8 mouse cellular contexts compared by ENCODE assay signal in the genomic region with DNA sequence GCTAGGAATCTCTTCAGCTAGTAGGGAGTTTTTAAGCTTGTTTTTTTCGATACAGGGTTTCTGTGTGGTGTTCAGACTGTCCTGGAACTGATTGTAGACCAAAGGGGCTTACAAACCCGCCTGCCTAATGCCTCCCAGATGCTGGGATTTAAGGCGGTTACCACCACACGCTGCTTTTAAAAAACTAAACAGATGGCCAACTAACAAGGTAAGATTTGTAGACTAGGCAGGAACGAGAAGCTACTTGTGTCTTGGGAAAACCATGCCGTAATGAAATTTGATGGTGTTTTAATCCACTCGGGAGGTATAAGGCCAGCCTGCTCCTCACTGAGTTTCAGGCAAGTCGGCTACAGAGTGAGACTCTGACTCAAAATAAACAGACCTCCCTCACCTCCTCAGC. TPM values are rescaled to one million over a fixed set of nuclear protein-coding genes. Genes with fewer than 3 reads are reported as not detected.
DNase-seq lines count a peak whose midpoint lies in the region; ATAC-seq and TF ChIP-seq lines count a peak whose summit lies in the region.

No protein-coding gene starts in this region.

- 19% methylated on average over 8 of the region's 8 CpGs for WGBS in heart, embryonic 13.5 days
- WGBS in kidney, embryonic 16.5 days, result 15% methylated on average over 8 of the region's 8 CpGs

- ATAC-seq in heart, embryonic 13.5 days (ENCODE audit: extremely low read depth, insufficient number of reproducible peaks, low FRiP score, low TSS enrichment), result no peak
- peak; percentile 40 for ATAC-seq in kidney, embryonic 16.5 days (ENCODE audit: low FRiP score, low TSS enrichment)

- H3K4me3 ChIP-seq in heart, embryonic 13.5 days, result peak overlapping the region; percentile 64
- peak overlapping the region; percentile 98; the same call in 1 of the 2 replicates for H3K4me3 ChIP-seq in ES-Bruce4 (ENCODE audit: low read depth, low read length)
- peak overlapping the region; percentile 85 for H3K4me3 ChIP-seq in embryonic fibroblast, embryonic 13.5 days (ENCODE audit: insufficient read depth, low read length)
- H3K4me3 ChIP-seq in kidney, embryonic 16.5 days (ENCODE audit: low read length), result peak overlapping the region; percentile 67
- peak overlapping the region; percentile 93 for H3K4me3 ChIP-seq in myocyte

- H3K36me3 ChIP-seq in heart, embryonic 13.5 days, result peaks cover 72% of the 10 kb centered on the region
- peaks cover 45% of the 10 kb centered on the region for H3K36me3 ChIP-seq in ES-Bruce4 (ENCODE audit: control insufficient read depth, insufficient read depth, low read length, poor library complexity, severe bottlenecking)
- H3K36me3 ChIP-seq in kidney, embryonic 16.5 days (ENCODE audit: insufficient read depth, low read length), result peaks cover 41% of the 10 kb centered on the region
- peaks cover 54% of the 10 kb centered on the region for H3K36me3 ChIP-seq in myocyte (ENCODE audit: control insufficient read depth, insufficient read depth)

- no peak overlapping the region for H3ac ChIP-seq in myocyte (ENCODE audit: control insufficient read depth, insufficient read length)

- H3K27ac ChIP-seq in heart, embryonic 13.5 days (replicated peaks), result peak overlapping the region; percentile 93
- peak overlapping the region; percentile 9; the same call in 1 of the 2 replicates for H3K27ac ChIP-seq in ES-Bruce4 (ENCODE audit: insufficient read depth, low read length)
- peak overlapping the region; percentile 70 for H3K27ac ChIP-seq in embryonic fibroblast, embryonic 13.5 days (ENCODE audit: insufficient read depth, low read length)
- peak overlapping the region; percentile 91 for H3K27ac ChIP-seq in kidney, embryonic 16.5 days (ENCODE audit: low read length)

- no peak for DNase-seq in heart, adult 11 months
- DNase-seq in gastrocnemius, postnatal 4 days (ENCODE audit: low spot score in 2 of 2), result no peak
- no peak for DNase-seq in thymus, postnatal 25 days

- no peak for TF ChIP-seq CTCF in ES-Bruce4 (IDR thresholded peaks at IDR 0.05; ENCODE audit: low read depth, low read length)
- no peak for TF ChIP-seq CTCF in embryonic fibroblast, embryonic 13.5 days (IDR thresholded peaks at IDR 0.05; ENCODE audit: borderline replicate concordance, insufficient read depth, low read length)

- H3K79me2 ChIP-seq in myocyte (ENCODE audit: control insufficient read depth, insufficient read depth), result peaks cover 18% of the 10 kb centered on the region

- peak overlapping the region; percentile 84 for H3K4me2 ChIP-seq in heart, embryonic 13.5 days
- peak overlapping the region; percentile 84 for H3K4me2 ChIP-seq in kidney, embryonic 16.5 days (replicated peaks; ENCODE audit: low read depth, low read length)
- peak overlapping the region; percentile 87 for H3K4me2 ChIP-seq in myocyte (ENCODE audit: low read depth)

- TF ChIP-seq POLR2A in ES-Bruce4 (IDR thresholded peaks at IDR 0.05; ENCODE audit: insufficient read depth, low read length) (no peak), myocyte (IDR thresholded peaks at IDR 0.05; ENCODE audit: insufficient read length, low read depth) (no peak)
- no peak for TF ChIP-seq POLR2A in embryonic fibroblast, embryonic 13.5 days (IDR thresholded peaks at IDR 0.05; ENCODE audit: low read depth, low read length)

- H3K4me1 ChIP-seq in heart, embryonic 13.5 days, result peaks cover 22% of the 10 kb centered on the region
- no peaks in the 10 kb centered on the region for H3K4me1 ChIP-seq in ES-Bruce4 (ENCODE audit: control insufficient read depth, insufficient read depth, low read length)
- H3K4me1 ChIP-seq in embryonic fibroblast, embryonic 13.5 days (ENCODE audit: control insufficient read depth, insufficient read depth, low read length), result peaks cover 7% of the 10 kb centered on the region
- H3K4me1 ChIP-seq in kidney, embryonic 16.5 days (ENCODE audit: insufficient read depth, low read length), result peaks cover 10% of the 10 kb centered on the region

- H3K9me3 ChIP-seq in heart, embryonic 13.5 days, result no peaks in the 10 kb centered on the region
- H3K9me3 ChIP-seq in ES-Bruce4 (replicated peaks; ENCODE audit: control insufficient read depth, insufficient read depth, low read length, poor library complexity, severe bottlenecking), result no peaks in the 10 kb centered on the region
- H3K9me3 ChIP-seq in kidney, embryonic 16.5 days (ENCODE audit: low read length), result no peaks in the 10 kb centered on the region

- TF ChIP-seq EP300 in ES-Bruce4 (IDR thresholded peaks at IDR 0.05; ENCODE audit: insufficient read depth, low read depth, low read length), result no peak

- no peaks in the 10 kb centered on the region for H3K27me3 ChIP-seq in heart, embryonic 13.5 days (replicated peaks)
- H3K27me3 ChIP-seq in ES-Bruce4 (ENCODE audit: control insufficient read depth, insufficient read depth, low read length, poor library complexity, severe bottlenecking), result no peaks in the 10 kb centered on the region
- no peaks in the 10 kb centered on the region for H3K27me3 ChIP-seq in kidney, embryonic 16.5 days (ENCODE audit: insufficient read depth, low read length)
- no peaks in the 10 kb centered on the region for H3K27me3 ChIP-seq in myocyte (ENCODE audit: control insufficient read depth, insufficient read depth, insufficient read length)

- peak overlapping the region; percentile 89 for H3K9ac ChIP-seq in heart, embryonic 13.5 days
- peak overlapping the region; percentile 87 for H3K9ac ChIP-seq in ES-Bruce4 (ENCODE audit: low read depth, poor library complexity, severe bottlenecking)
- H3K9ac ChIP-seq in kidney, embryonic 16.5 days (replicated peaks; ENCODE audit: low read length), result peak overlapping the region; percentile 90

TF ChIP-seq in myocyte, 11 proteins besides CTCF, POLR2A, EP300 and RAD21:
- TF ChIP-seq POLR2AphosphoS2 (IDR thresholded peaks at IDR 0.05; ENCODE audit: insufficient read length, low read depth) (peak; percentile 40), SRF (IDR thresholded peaks at IDR 0.05; ENCODE audit: control insufficient read depth, insufficient read length, low read depth) (no peak)
TF ChIP-seq in myocyte: peak in this region for 1.

RNA-seq across cellular contexts. Expression of gene Hax1, which starts 0.5 kb away (rescaled TPM):
- polyA plus RNA-seq in heart, embryonic 13.5 days (2015; fragmentation: Nextera tagmentation; extraction: Ambion mirVana), result 79.3 and 97.1 TPM in 2 replicates
- polyA plus RNA-seq in ES-Bruce4 (2011; ENCODE audit: insufficient read depth, insufficient read length, low read depth, missing spikeins), result 169 and 170 TPM in 2 replicates
- 132 and 163 TPM in 2 replicates for polyA plus RNA-seq in embryonic fibroblast, embryonic 13.5 days (2011; ENCODE audit: insufficient read length, low read depth, missing spikeins)
- 175 and 189 TPM in 2 replicates for polyA plus RNA-seq in kidney, embryonic 16.5 days (2015; fragmentation: Nextera tagmentation; extraction: Ambion mirVana)
- polyA plus RNA-seq in myocyte (2012; fragmentation: generic; extraction: Trizol), result 400 TPM
- total RNA-seq in gastrocnemius, postnatal 4 days (2021), result 10 to 100 TPM; 57.0 to 57.6 TPM

RNA-seq across cellular contexts. Expression of gene Atp8b2, which starts 35.8 kb away (rescaled TPM):
- 9.9 and 10.3 TPM in 2 replicates for polyA plus RNA-seq in heart, embryonic 13.5 days (2015; fragmentation: Nextera tagmentation; extraction: Ambion mirVana)
- polyA plus RNA-seq in ES-Bruce4 (2011; ENCODE audit: insufficient read depth, insufficient read length, low read depth, missing spikeins), result 26.8 and 32.1 TPM in 2 replicates
- 109 and 120 TPM in 2 replicates for polyA plus RNA-seq in embryonic fibroblast, embryonic 13.5 days (2011; ENCODE audit: insufficient read length, low read depth, missing spikeins)
- 11.7 and 15.3 TPM in 2 replicates for polyA plus RNA-seq in kidney, embryonic 16.5 days (2015; fragmentation: Nextera tagmentation; extraction: Ambion mirVana)
- polyA plus RNA-seq in myocyte (2012; fragmentation: generic; extraction: Trizol), result 20.9 TPM
- total RNA-seq in gastrocnemius, postnatal 4 days (2021), result 10 to 100 TPM; 64.6 to 67.7 TPM

RNA-seq across cellular contexts. Expression of gene 4933434E20Rik, which starts 52.3 kb away (rescaled TPM):
- polyA plus RNA-seq in heart, embryonic 13.5 days (2015; fragmentation: Nextera tagmentation; extraction: Ambion mirVana), result 129 and 148 TPM in 2 replicates
- polyA plus RNA-seq in ES-Bruce4 (2011; ENCODE audit: insufficient read depth, insufficient read length, low read depth, missing spikeins) (67.1 and 67.6 TPM in 2 replicates), myocyte (2012; fragmentation: generic; extraction: Trizol) (83.8 TPM)
- 110 and 114 TPM in 2 replicates for polyA plus RNA-seq in embryonic fibroblast, embryonic 13.5 days (2011; ENCODE audit: insufficient read length, low read depth, missing spikeins)
- 184 and 187 TPM in 2 replicates for polyA plus RNA-seq in kidney, embryonic 16.5 days (2015; fragmentation: Nextera tagmentation; extraction: Ambion mirVana)
- 10 to 100 TPM; 53.4 to 54.4 TPM for total RNA-seq in gastrocnemius, postnatal 4 days (2021)

RNA-seq across cellular contexts. Expression of gene Ubap2l, which starts 53.3 kb away (rescaled TPM):
- 121 and 129 TPM in 2 replicates for polyA plus RNA-seq in heart, embryonic 13.5 days (2015; fragmentation: Nextera tagmentation; extraction: Ambion mirVana)
- polyA plus RNA-seq in ES-Bruce4 (2011; ENCODE audit: insufficient read depth, insufficient read length, low read depth, missing spikeins), result 414 and 432 TPM in 2 replicates
- polyA plus RNA-seq in embryonic fibroblast, embryonic 13.5 days (2011; ENCODE audit: insufficient read length, low read depth, missing spikeins), result 241 and 256 TPM in 2 replicates
- 152 and 198 TPM in 2 replicates for polyA plus RNA-seq in kidney, embryonic 16.5 days (2015; fragmentation: Nextera tagmentation; extraction: Ambion mirVana)
- polyA plus RNA-seq in myocyte (2012; fragmentation: generic; extraction: Trizol), result 77.5 TPM
- total RNA-seq in gastrocnemius, postnatal 4 days (2021), result 100 to 1,000 TPM; 170 to 182 TPM

Comparison
In these comparisons a context has a peak if more than half of its experiments do, and no peak if none do; other contexts are left out.
1. H3K27ac ChIP-seq: peak in every context shown above with its lines; median percentile 93 in heart, embryonic 13.5 days; 91 in kidney, embryonic 16.5 days; 70 in embryonic fibroblast, embryonic 13.5 days; 9 in ES-Bruce4.